Comparison of ENCODE assay signal across 8 mouse cellular contexts in genomic region chr17:66755191-66755654, GRCm38 (mm10).
DNase-seq lines count a peak whose midpoint lies in the region; ATAC-seq and TF ChIP-seq lines count a peak whose summit lies in the region.

No protein-coding gene starts in this region.

- peaks cover 17% of the 10 kb centered on the region for H3K4me1 ChIP-seq in forebrain, embryonic 16.5 days (replicated peaks; ENCODE audit: control insufficient read depth, insufficient read depth, low read length)
- H3K4me1 ChIP-seq in hindbrain, postnatal 0 days (ENCODE audit: insufficient read depth, low read length) = no peaks in the 10 kb centered on the region
- H3K4me1 ChIP-seq in midbrain, embryonic 11.5 days (ENCODE audit: control insufficient read depth, insufficient read depth, low read length) = peaks cover 4% of the 10 kb centered on the region; the same call in 1 of the 2 replicates

- in situ Hi-C loops in Patski (cut with MboI; ENCODE audit: low pct_unique_long_range_greater_than_20kb) = no loop called here

- peak; percentile 69 for TF ChIP-seq CTCF in Patski (IDR thresholded peaks at IDR 0.05)
- TF ChIP-seq CTCF in hindbrain, postnatal 0 days (IDR thresholded peaks at IDR 0.05; ENCODE audit: low read depth) = peak; percentile 72

- no peaks in the 10 kb centered on the region for H3K27me3 ChIP-seq in Patski
- H3K27me3 ChIP-seq in forebrain, embryonic 16.5 days (replicated peaks; ENCODE audit: control insufficient read depth, insufficient read depth, low read length) = no peaks in the 10 kb centered on the region
- H3K27me3 ChIP-seq in hindbrain, postnatal 0 days (ENCODE audit: insufficient read depth, low read length) = no peaks in the 10 kb centered on the region
- H3K27me3 ChIP-seq in midbrain, embryonic 11.5 days (ENCODE audit: control insufficient read depth, insufficient read depth, low read length) = no peaks in the 10 kb centered on the region

- no peak for DNase-seq in Patski (ENCODE audit: low read depth, low spot score)
- peak; percentile 19 for DNase-seq in c-Kit-positive CD71-negative TER-119-negative erythroid progenitor cells, embryonic 14.5 days (ENCODE audit: low read depth)
- peak; percentile 82 for DNase-seq in hindbrain, postnatal 0 days (ENCODE audit: low spot score)
- peak; percentile 23 for DNase-seq in left cerebral cortex, adult 11 months (ENCODE audit: low spot score)
- DNase-seq in midbrain, embryonic 11.5 days (ENCODE audit: low spot score, missing footprints) = peak; percentile 95
- DNase-seq in yolk sac, embryonic 10.5 days (ENCODE audit: low spot score) = peak; percentile 56
- DNase-seq in urinary bladder, postnatal 36 days (ENCODE audit: low spot score in 2 of 2) = no peak

- H3K4me3 ChIP-seq in forebrain, embryonic 16.5 days (replicated peaks; ENCODE audit: low read length) = no peak overlapping the region
- no peak overlapping the region for H3K4me3 ChIP-seq in hindbrain, postnatal 0 days (ENCODE audit: low read length)
- no peak overlapping the region for H3K4me3 ChIP-seq in midbrain, embryonic 11.5 days (ENCODE audit: low read depth, low read length)

- no peak for ATAC-seq in Patski
- peak; percentile 36; the same call in 1 of the 2 replicates for ATAC-seq in forebrain, embryonic 16.5 days
- ATAC-seq in hindbrain, postnatal 0 days = peak; percentile 73
- ATAC-seq in midbrain, embryonic 11.5 days (ENCODE audit: low FRiP score) = peak; percentile 57

- H3K27ac ChIP-seq in forebrain, embryonic 16.5 days (ENCODE audit: low read length) = no peak overlapping the region
- H3K27ac ChIP-seq in hindbrain, postnatal 0 days = no peak overlapping the region
- H3K27ac ChIP-seq in midbrain, embryonic 11.5 days (ENCODE audit: low read depth, low read length) = no peak overlapping the region

- H3K36me3 ChIP-seq in forebrain, embryonic 16.5 days (ENCODE audit: control insufficient read depth, insufficient read depth) = no peaks in the 10 kb centered on the region
- no peaks in the 10 kb centered on the region for H3K36me3 ChIP-seq in hindbrain, postnatal 0 days (ENCODE audit: insufficient read depth, low read length)
- H3K36me3 ChIP-seq in midbrain, embryonic 11.5 days (ENCODE audit: control insufficient read depth, insufficient read depth, low read length) = no peaks in the 10 kb centered on the region

- CTCF ChIA-PET in Patski (lab: Charles Lee) = interaction anchor here (0.7 to 1.5 kb wide), 5 partner anchors 31 to 81 kb away, joined by 3 to 6 read pairs (median 3); no protein-coding TSS in a partner anchor

- POLR2A ChIA-PET in Patski (lab: Charles Lee) = no interaction called here

- H3K9me3 ChIP-seq in forebrain, embryonic 16.5 days (ENCODE audit: control insufficient read depth, low read length) = no peaks in the 10 kb centered on the region
- no peaks in the 10 kb centered on the region for H3K9me3 ChIP-seq in hindbrain, postnatal 0 days (ENCODE audit: low read length)
- H3K9me3 ChIP-seq in midbrain, embryonic 11.5 days (ENCODE audit: control insufficient read depth, low read length) = no peaks in the 10 kb centered on the region

- H3K4me2 ChIP-seq in forebrain, embryonic 16.5 days (ENCODE audit: low read length) = no peak overlapping the region
- no peak overlapping the region for H3K4me2 ChIP-seq in hindbrain, postnatal 0 days (ENCODE audit: low read depth, low read length)
- no peak overlapping the region for H3K4me2 ChIP-seq in midbrain, embryonic 11.5 days

- 20% methylated on average over 3 of the region's 3 CpGs for WGBS in forebrain, embryonic 16.5 days
- WGBS in hindbrain, postnatal 0 days = 17% methylated on average over 3 of the region's 3 CpGs
- 24% methylated on average over 3 of the region's 3 CpGs for WGBS in midbrain, embryonic 11.5 days

- H3K9ac ChIP-seq in forebrain, embryonic 16.5 days (replicated peaks; ENCODE audit: low read depth, low read length) = no peak overlapping the region
- H3K9ac ChIP-seq in hindbrain, postnatal 0 days (replicated peaks; ENCODE audit: low read length) = no peak overlapping the region
- no peak overlapping the region for H3K9ac ChIP-seq in midbrain, embryonic 11.5 days (ENCODE audit: low read length)

Comparison
In these comparisons a context has a peak if more than half of its experiments do, and no peak if none do; other contexts are left out.
1. DNase-seq: peak in c-Kit-positive CD71-negative TER-119-negative erythroid progenitor cells, embryonic 14.5 days (single experiment), hindbrain, postnatal 0 days (single experiment), left cerebral cortex, adult 11 months (single experiment), midbrain, embryonic 11.5 days (single experiment) and yolk sac, embryonic 10.5 days (single experiment); none in Patski (single experiment) and urinary bladder, postnatal 36 days (0 of 2).